In genomic region chrX:60896296-60896695, GRCm38 (mm10) we compare ENCODE assay signal across 17 mouse cellular contexts. TPM values are rescaled to one million over a fixed set of nuclear protein-coding genes. Genes with fewer than 3 reads are reported as not detected.
DNase-seq lines count a peak whose midpoint lies in the region; ATAC-seq and TF ChIP-seq lines count a peak whose summit lies in the region.
"Had no signal": no experiment of that assay in that cellular context is flagged by ENCODE, and none has a peak within 500 bp of the region (broad histone marks: within the 10 kb centered on the region; RNA-seq: fewer than 3 reads in every experiment).

No protein-coding gene starts in this region.

- intact Hi-C loops in heart, postnatal 25 days (cut with DNase I): no loop called here

- no peak for TF ChIP-seq CTCF in cerebellum, adult 2 months (IDR thresholded peaks at IDR 0.05; ENCODE audit: borderline replicate concordance, insufficient read depth, low read depth, low read length)

- 0 out of 2 replicates have a peak, but pooled peaks cover 10% of the 10 kb centered on the region for H3K4me1 ChIP-seq in heart, embryonic 12.5 days (replicated peaks)
- peaks cover 16% of the 10 kb centered on the region for H3K4me1 ChIP-seq in forebrain, embryonic 12.5 days
- peaks cover 9% of the 10 kb centered on the region for H3K4me1 ChIP-seq in midbrain, embryonic 11.5 days (ENCODE audit: control insufficient read depth, insufficient read depth, low read length)
- H3K4me1 ChIP-seq in cerebellum, adult 2 months (ENCODE audit: control insufficient read depth, insufficient read depth, low read length): no peaks in the 10 kb centered on the region
- H3K4me1 ChIP-seq: limb, embryonic 12.5 days had no signal

- H3K4me3 ChIP-seq in heart, embryonic 12.5 days: 0 out of 2 replicates have a peak overlapping the region, but pooled peaks have one; percentile 20
- no peak overlapping the region for H3K4me3 ChIP-seq in forebrain, embryonic 12.5 days (replicated peaks)
- peak overlapping the region; percentile 68; the same call in 1 of the 2 replicates for H3K4me3 ChIP-seq in midbrain, embryonic 11.5 days (ENCODE audit: low read depth, low read length)
- H3K4me3 ChIP-seq in cerebellum, adult 2 months (replicated peaks; ENCODE audit: insufficient read depth, low read depth, low read length): no peak overlapping the region
- H3K4me3 ChIP-seq: embryonic facial prominence, embryonic 15.5 days; limb, embryonic 12.5 days had no signal

- 7% methylated on average over 13 of the region's 13 CpGs for WGBS in heart, embryonic 12.5 days
- WGBS in forebrain, embryonic 12.5 days: 20% methylated on average over 13 of the region's 13 CpGs
- WGBS in midbrain, embryonic 11.5 days: 23% methylated on average over 12 of the region's 13 CpGs
- WGBS in cerebellum, adult 2 months: 6% methylated on average over 13 of the region's 13 CpGs

- H3K4me2 ChIP-seq in heart, embryonic 12.5 days: peak overlapping the region; percentile 75
- peak overlapping the region; percentile 60 for H3K4me2 ChIP-seq in forebrain, embryonic 12.5 days
- H3K4me2 ChIP-seq in midbrain, embryonic 11.5 days: peak overlapping the region; percentile 51
- H3K4me2 ChIP-seq: embryonic facial prominence, embryonic 15.5 days; limb, embryonic 12.5 days had no signal

- H3K27ac ChIP-seq in heart, embryonic 12.5 days (ENCODE audit: poor library complexity, severe bottlenecking): no peak overlapping the region
- H3K27ac ChIP-seq in forebrain, embryonic 12.5 days: no peak overlapping the region
- no peak overlapping the region for H3K27ac ChIP-seq in midbrain, embryonic 11.5 days (ENCODE audit: low read depth, low read length)
- H3K27ac ChIP-seq in cerebellum, adult 2 months (ENCODE audit: insufficient read depth, low read length): no peak overlapping the region
- H3K27ac ChIP-seq: embryonic facial prominence, embryonic 15.5 days; limb, embryonic 12.5 days had no signal

- H3K36me3 ChIP-seq in heart, embryonic 12.5 days: no peaks in the 10 kb centered on the region
- no peaks in the 10 kb centered on the region for H3K36me3 ChIP-seq in forebrain, embryonic 12.5 days (replicated peaks)
- no peaks in the 10 kb centered on the region for H3K36me3 ChIP-seq in midbrain, embryonic 11.5 days (ENCODE audit: control insufficient read depth, insufficient read depth, low read length)
- H3K36me3 ChIP-seq: embryonic facial prominence, embryonic 15.5 days; G1E; limb, embryonic 12.5 days had no signal

- DNase-seq in heart, postnatal 25 days (ENCODE audit: low spot score): no peak
- DNase-seq in R1 (ENCODE audit: low read depth, low spot score): peak; percentile 1
- peak; percentile 88 for DNase-seq in midbrain, embryonic 11.5 days (ENCODE audit: low spot score, missing footprints)
- DNase-seq in cerebellum, adult 2 months: no peak
- DNase-seq in B cell, adult 2 months: no peak
- DNase-seq in lung, postnatal 25 days (ENCODE audit: low spot score): no peak
- DNase-seq: cerebellum, adult 9-10 months; kidney, adult 18-20 months; lung, adult 18-20 months had no signal

- ATAC-seq in heart, embryonic 12.5 days (ENCODE audit: insufficient number of reproducible peaks, low FRiP score): no peak
- ATAC-seq in forebrain, embryonic 12.5 days (ENCODE audit: low FRiP score): no peak
- no peak for ATAC-seq in midbrain, embryonic 11.5 days (ENCODE audit: low FRiP score)

- no peak for TF ChIP-seq POLR2A in cerebellum, adult 2 months (IDR thresholded peaks at IDR 0.05; ENCODE audit: borderline replicate concordance, insufficient read depth, low read length)

- peaks cover 73% of the 10 kb centered on the region for H3K27me3 ChIP-seq in heart, embryonic 12.5 days (replicated peaks)
- H3K27me3 ChIP-seq in forebrain, embryonic 12.5 days: peaks cover 6% of the 10 kb centered on the region
- no peaks in the 10 kb centered on the region for H3K27me3 ChIP-seq in midbrain, embryonic 11.5 days (ENCODE audit: control insufficient read depth, insufficient read depth, low read length)
- H3K27me3 ChIP-seq in cerebellum, adult 2 months (ENCODE audit: control insufficient read depth, insufficient read depth, low read length): peaks cover 6% of the 10 kb centered on the region; the same call in 1 of the 2 replicates

- peaks cover 11% of the 10 kb centered on the region for H3K9me3 ChIP-seq in heart, embryonic 12.5 days (replicated peaks)
- H3K9me3 ChIP-seq in forebrain, embryonic 12.5 days: no peaks in the 10 kb centered on the region
- H3K9me3 ChIP-seq in midbrain, embryonic 11.5 days (ENCODE audit: control insufficient read depth, low read length): no peaks in the 10 kb centered on the region
- H3K9me3 ChIP-seq: embryonic facial prominence, embryonic 15.5 days; limb, embryonic 12.5 days had no signal

- H3K9ac ChIP-seq in heart, embryonic 12.5 days: no peak overlapping the region
- no peak overlapping the region for H3K9ac ChIP-seq in forebrain, embryonic 12.5 days
- H3K9ac ChIP-seq in midbrain, embryonic 11.5 days (ENCODE audit: low read length): peak overlapping the region; percentile 30; the same call in 1 of the 2 replicates
- H3K9ac ChIP-seq: embryonic facial prominence, embryonic 15.5 days; limb, embryonic 12.5 days had no signal

RNA-seq across cellular contexts. Expression of gene Sox3, which starts 3.1 kb away (rescaled TPM):
- polyA plus RNA-seq in heart, embryonic 12.5 days (2016; fragmentation: Nextera tagmentation; extraction: Ambion mirVana): 1.2 and 1.5 TPM in 2 replicates
- total RNA-seq in heart, postnatal 25 days (2021): not detected
- 8.1 and 9.3 TPM in 2 replicates for polyA plus RNA-seq in forebrain, embryonic 12.5 days (2016; fragmentation: Nextera tagmentation; extraction: Ambion mirVana)
- 8.3 and 11.0 TPM in 2 replicates for polyA plus RNA-seq in midbrain, embryonic 11.5 days (2014; fragmentation: Nextera tagmentation; extraction: Ambion mirVana)
- polyA plus RNA-seq in cerebellum, adult 2 months (2012; rRNA removed): 1.1 and 1.3 TPM in 2 replicates
- total RNA-seq: G1E; megakaryocyte progenitor cell, adult 5-6 weeks; neutrophil, adult 5-6 weeks had no signal
- polyA plus RNA-seq: G1E; limb, embryonic 12.5 days; stomach, embryonic 16.5 days had no signal

Comparison
In these comparisons a context has a peak if more than half of its experiments do, and no peak if none do; other contexts are left out.
1. H3K4me3 ChIP-seq: peak in heart, embryonic 12.5 days (single experiment) and midbrain, embryonic 11.5 days (single experiment); none in forebrain, embryonic 12.5 days (single experiment) and cerebellum, adult 2 months (single experiment).
2. DNase-seq: peak in R1 (single experiment) and midbrain, embryonic 11.5 days (single experiment); none in heart, postnatal 25 days (single experiment), cerebellum, adult 2 months (0 of 2), B cell, adult 2 months (0 of 2) and lung, postnatal 25 days (single experiment).
3. Peak in every context shown above with its lines, with median percentiles within 50 percentile points of each other: H3K4me2 ChIP-seq.